Mouse (Mus musculus): ENCODE data around the gene Msrb1. TPM values are rescaled to one million over a fixed set of nuclear protein-coding genes. Genes with fewer than 3 reads are reported as not detected.
A peak's percentile ranks its signal among the peaks of the same experiment; 100 is the strongest.

The Msrb1 gene
- 18.0 and 19.6 TPM in 2 replicates for polyA plus RNA-seq (2015; fragmentation: Nextera tagmentation; extraction: Ambion mirVana)

DNA sequence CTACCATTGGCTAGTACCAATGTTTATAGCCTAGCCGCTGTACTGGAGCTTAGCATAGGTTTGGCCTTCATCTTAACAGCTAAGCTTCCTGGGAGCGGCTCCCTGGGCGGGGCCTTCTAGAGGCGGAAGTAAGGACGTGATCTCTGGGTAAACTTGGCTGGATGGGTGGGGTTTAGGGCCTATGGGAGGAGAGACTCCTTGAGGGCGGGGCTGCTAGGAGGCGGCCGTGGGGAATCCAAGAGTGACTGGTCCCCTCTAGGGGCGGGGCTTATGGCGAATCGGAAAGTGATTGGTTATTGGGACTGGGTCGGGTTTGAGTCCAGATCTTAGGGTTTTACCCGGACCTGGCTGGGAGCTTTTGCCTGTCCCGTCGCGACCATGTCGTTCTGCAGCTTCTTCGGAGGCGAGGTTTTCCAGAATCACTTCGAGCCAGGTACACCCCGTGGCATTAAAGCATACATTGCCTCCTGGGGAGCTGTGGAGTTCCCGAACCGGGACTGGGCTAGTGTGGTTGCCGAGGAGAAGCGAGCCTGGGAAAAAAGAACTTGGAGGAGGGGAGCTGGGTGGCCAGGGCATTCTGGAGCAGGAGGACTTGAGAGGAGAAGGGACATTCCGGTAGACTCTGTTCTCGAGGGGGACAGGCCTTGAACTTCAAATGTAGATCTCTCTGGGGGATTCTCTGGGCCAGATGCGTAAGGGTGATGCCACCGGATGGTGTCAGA is at the start of gene Msrb1:
Gene Msrb1, plus strand, starts transcription at position 313 of the 722 bp plus-strand sequence.
- peak within 1 kb of the TSS; percentile 81 for H3K4me2 ChIP-seq (replicated peaks)
- peak within 1 kb of the TSS; percentile 52 for H3K4me3 ChIP-seq (replicated peaks)
- H3K4me1 ChIP-seq (replicated peaks), result peaks cover 15% of the 10 kb centered on the region
- no peaks in the 10 kb centered on the region for H3K36me3 ChIP-seq
- ATAC-seq, result peak; percentile 93
- peak within 1 kb of the TSS; percentile 57 for H3K9ac ChIP-seq (replicated peaks)
- H3K9me3 ChIP-seq, result no peaks in the 10 kb centered on the region
- WGBS, result 1% methylated on average over 29 of the region's 29 CpGs
- H3K27me3 ChIP-seq, result peaks cover 7% of the 10 kb centered on the region; the same call in 1 of the 2 replicates
- peak within 1 kb of the TSS; percentile 21; the same call in 1 of the 2 replicates for H3K27ac ChIP-seq

DNA sequence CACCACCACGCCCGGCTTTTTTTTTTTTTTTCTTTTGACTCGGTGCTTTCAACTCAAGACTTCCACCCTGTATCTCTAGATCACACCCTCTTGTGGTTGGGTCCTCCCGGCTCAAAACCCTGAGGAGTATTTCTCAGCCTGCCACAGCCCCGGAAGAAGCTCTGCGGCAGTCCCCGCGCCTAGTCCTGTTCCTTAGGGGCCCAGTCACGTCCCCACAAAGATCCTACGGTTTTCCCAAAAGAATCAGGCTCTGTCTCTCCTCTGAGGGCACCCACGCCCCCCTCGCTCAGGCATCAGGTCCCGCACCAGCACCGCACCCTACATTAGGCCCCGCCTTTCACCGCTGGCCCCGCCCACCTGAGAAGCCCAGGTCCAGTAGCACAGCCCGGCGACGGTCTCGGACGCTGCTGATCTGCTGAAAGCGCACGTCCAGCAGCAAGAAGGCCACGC is 49.3 kb upstream of the Msrb1 start:
- peak overlapping the region; percentile 46 for H3K9ac ChIP-seq (replicated peaks)
- peaks cover 43% of the 10 kb centered on the region for H3K4me1 ChIP-seq (replicated peaks)
- H3K9me3 ChIP-seq, result no peaks in the 10 kb centered on the region
- H3K4me2 ChIP-seq (replicated peaks), result peak overlapping the region; percentile 79
- peaks cover 20% of the 10 kb centered on the region for H3K36me3 ChIP-seq
- H3K4me3 ChIP-seq (replicated peaks), result peak overlapping the region; percentile 81
- ATAC-seq, result no peak
- WGBS, result 2% methylated on average over 25 of the region's 25 CpGs
- no peak overlapping the region for H3K27ac ChIP-seq
- peaks cover 45% of the 10 kb centered on the region for H3K27me3 ChIP-seq

DNA sequence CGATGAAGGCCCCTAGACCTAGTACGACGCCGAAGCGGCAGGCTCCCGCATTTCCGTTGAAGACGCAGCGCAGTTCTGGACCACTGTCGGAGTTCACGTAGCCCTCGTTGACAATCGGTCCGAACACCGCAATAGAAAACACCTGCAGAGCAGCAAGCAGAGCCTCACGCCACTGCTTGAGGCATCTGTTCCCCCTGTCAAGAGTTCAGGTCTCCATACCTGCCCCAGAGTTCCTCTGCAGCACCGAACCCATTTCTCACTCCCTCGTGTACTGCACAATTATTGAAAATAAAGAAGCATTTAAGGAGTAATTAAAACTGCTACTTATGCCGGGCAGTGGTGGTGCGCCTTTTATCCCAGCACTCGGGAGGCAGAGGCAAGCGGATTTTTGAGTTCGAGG is 48.8 kb upstream of the Msrb1 start:
- no peaks in the 10 kb centered on the region for H3K9me3 ChIP-seq
- H3K4me3 ChIP-seq (replicated peaks), result peak overlapping the region; percentile 81
- H3K9ac ChIP-seq (replicated peaks), result peak overlapping the region; percentile 46
- H3K27ac ChIP-seq, result no peak overlapping the region
- ATAC-seq, result no peak
- 21% methylated on average over 23 of the region's 23 CpGs for WGBS
- peaks cover 43% of the 10 kb centered on the region for H3K4me1 ChIP-seq (replicated peaks)
- H3K36me3 ChIP-seq, result peaks cover 20% of the 10 kb centered on the region
- H3K27me3 ChIP-seq, result peaks cover 45% of the 10 kb centered on the region
- peak overlapping the region; percentile 79 for H3K4me2 ChIP-seq (replicated peaks)

DNA sequence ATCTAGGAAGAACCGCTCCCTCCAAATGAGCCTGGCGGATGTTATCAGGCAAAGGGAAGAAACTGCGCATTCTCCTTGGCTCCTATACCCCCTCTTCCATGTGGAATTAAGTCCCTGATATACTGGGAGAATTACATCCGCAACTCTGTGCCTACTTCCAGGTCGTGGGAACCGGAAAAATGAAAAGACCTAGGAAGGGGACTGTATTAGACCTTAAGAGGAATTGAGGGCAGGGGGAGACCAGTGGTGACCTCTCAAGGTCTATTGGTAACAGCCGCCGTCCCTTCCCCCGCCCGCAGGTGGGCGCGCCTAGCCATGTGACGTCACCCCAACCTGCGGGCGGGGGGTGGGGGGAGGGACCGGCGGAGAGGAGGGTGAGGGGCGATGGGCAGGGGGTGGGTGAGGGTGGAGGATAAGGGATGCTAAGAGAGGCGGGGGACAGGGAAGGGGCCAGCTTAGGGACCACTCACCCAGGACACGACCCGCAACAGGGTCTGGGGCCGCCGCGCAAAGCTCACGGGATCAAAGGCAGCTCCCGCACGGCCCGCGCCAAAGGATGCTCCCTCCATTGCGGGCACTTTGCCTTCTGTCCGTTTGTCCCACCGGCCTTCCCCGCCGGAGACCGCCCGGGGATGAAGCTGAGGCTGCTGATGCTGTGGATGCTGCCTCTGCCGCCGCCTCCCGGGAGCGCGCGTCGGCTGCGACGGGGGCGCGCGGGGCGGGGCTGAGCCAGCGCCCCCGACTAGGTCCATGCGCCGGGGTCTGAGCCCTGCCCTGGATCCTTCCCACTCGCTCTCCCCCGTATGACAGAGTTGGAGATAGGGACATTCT is 47.0 kb upstream of the Msrb1 start, which contains the start of gene Syngr3:
Gene Syngr3, minus strand, starts transcription at position 705 of the 831 bp plus-strand sequence.
- H3K9ac ChIP-seq (replicated peaks), result peak within 1 kb of the TSS; percentile 93
- WGBS, result 1% methylated on average over 55 of the region's 55 CpGs
- peaks cover 45% of the 10 kb centered on the region for H3K27me3 ChIP-seq
- H3K4me2 ChIP-seq (replicated peaks), result peak within 1 kb of the TSS; percentile 79
- H3K9me3 ChIP-seq, result no peaks in the 10 kb centered on the region
- peaks cover 47% of the 10 kb centered on the region for H3K4me1 ChIP-seq (replicated peaks)
- peak within 1 kb of the TSS; percentile 87 for H3K27ac ChIP-seq
- H3K36me3 ChIP-seq, result peaks cover 25% of the 10 kb centered on the region
- H3K4me3 ChIP-seq (replicated peaks), result peak within 1 kb of the TSS; percentile 81
- ATAC-seq, result peak; percentile 64

DNA sequence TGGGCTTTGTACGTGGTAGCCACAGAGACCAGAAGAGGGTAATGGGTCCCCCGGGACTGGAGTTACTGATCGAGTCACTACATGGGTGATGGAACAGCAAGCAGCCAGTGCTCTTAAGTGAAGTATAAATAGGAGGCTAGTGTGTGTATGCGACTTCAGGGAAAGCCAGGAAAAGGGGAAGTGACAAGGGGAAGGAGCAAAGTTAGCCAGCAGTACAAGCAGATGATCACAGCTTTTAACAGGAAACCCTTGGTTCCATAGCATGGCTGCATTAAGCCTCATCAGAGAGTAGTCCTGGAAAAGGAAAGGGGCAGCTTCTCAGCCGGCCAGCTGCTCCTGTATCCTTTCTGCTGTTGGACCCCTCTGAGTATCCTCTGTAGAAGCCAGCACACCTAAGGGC is 44.1 kb upstream of the Msrb1 start:
- Histone ChIP-seq H3K27ac (no peak overlapping the region), H3K9ac (replicated peaks) (no peak overlapping the region), H3K4me2 (replicated peaks) (no peak overlapping the region), H3K36me3 (peaks cover 17% of the 10 kb centered on the region), H3K9me3 (no peaks in the 10 kb centered on the region), H3K27me3 (peaks cover 31% of the 10 kb centered on the region), H3K4me1 (replicated peaks) (peaks cover 60% of the 10 kb centered on the region), H3K4me3 (replicated peaks) (no peak overlapping the region)
- WGBS, result 90% methylated on average over 5 of the region's 5 CpGs
- ATAC-seq, result no peak

DNA sequence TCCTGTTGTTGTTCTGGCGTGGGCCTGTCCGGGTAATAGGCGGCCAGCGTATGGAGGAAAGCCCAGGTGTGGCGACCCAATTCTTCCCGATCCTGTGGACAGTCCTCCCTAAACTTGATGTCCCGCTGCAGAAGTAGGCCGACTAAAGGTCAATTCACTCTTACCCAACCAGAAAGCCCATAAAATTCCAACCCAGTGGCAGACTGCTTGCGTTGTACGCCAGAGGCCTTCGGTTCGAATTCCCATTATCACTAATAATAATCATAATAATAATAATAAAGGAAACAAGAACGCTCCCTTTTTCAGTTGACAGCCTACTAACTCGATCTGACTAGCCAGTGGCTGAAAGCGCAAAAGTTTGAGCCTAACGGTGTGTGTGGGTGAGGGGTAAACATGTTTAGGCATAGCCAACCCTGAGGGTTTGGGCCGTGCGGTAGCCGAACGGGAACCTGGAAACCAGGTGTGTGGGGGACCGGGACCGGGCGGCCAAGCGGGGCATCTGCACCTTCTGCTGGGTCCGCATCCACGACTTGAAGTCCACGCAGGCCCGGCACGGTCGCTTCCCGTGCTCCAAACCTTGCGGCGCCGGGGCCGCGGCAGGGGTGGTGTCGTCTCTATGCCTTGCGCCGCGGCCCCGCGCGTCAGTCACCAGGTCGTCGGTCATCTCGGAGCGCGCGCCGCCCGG is 41.0 kb upstream of the Msrb1 start:
- WGBS, result 8% methylated on average over 45 of the region's 51 CpGs
- Histone ChIP-seq H3K9ac (replicated peaks) (peak overlapping the region; percentile 82), H3K4me3 (replicated peaks) (peak overlapping the region; percentile 73), H3K36me3 (peaks cover 29% of the 10 kb centered on the region), H3K9me3 (no peaks in the 10 kb centered on the region), H3K4me2 (replicated peaks) (peak overlapping the region; percentile 68), H3K27me3 (peaks cover 8% of the 10 kb centered on the region), H3K27ac (peak overlapping the region; percentile 90), H3K4me1 (replicated peaks) (peaks cover 33% of the 10 kb centered on the region)
- no peak; the same call in none of the 2 replicates for ATAC-seq

DNA sequence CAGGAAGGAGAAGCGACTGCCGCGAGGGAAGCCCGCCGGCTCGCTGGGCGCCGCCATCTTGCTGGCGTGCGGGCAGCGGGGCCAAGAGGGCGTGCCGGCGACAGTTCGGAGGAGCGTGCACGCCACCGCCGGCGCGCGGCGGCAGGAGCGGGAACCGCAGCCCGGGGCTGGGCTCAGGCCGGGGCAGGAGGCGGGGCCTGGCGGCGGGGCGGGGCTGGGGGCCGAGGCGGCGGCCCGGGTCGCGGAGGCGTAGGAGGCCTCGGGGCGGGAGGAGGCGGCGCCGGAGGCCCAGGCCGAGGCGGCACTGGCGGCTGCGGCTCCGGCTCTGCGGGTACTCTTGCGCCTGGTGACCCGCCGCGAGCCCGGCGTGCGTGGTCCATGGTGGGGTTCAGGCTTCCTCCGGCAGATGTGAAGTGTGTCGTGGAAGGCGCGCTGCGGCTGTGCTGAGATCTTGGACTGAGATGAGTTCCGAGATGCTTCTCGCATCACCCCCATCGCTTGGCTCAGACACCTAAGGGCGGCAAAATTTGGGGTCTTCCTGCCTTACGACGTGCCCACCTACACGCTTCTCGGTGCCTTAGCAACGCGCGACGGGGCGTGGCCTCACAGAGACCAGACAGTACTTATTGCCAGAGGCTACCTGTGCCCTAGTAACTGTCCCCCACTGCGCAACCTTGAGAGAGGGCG is 40.3 kb upstream of the Msrb1 start, which contains the start of the genes Gfer and Noxo1:
Gene Gfer, minus strand, starts transcription at position 146 of the 687 bp plus-strand sequence.
Gene Noxo1, plus strand, starts transcription at position 224 of the 687 bp plus-strand sequence.
- peak within 1 kb of the TSS; percentile 68 for H3K4me2 ChIP-seq (replicated peaks)
- under 1% methylated on average over 57 of the region's 76 CpGs for WGBS
- peaks cover 26% of the 10 kb centered on the region for H3K4me1 ChIP-seq (replicated peaks)
- H3K4me3 ChIP-seq (replicated peaks), result peak within 1 kb of the TSS; percentile 73
- H3K27me3 ChIP-seq, result peaks cover under 1% of the 10 kb centered on the region
- H3K9me3 ChIP-seq, result no peaks in the 10 kb centered on the region
- peaks cover 36% of the 10 kb centered on the region for H3K36me3 ChIP-seq
- peak within 1 kb of the TSS; percentile 90 for H3K27ac ChIP-seq
- ATAC-seq, result peak; percentile 92
- H3K9ac ChIP-seq (replicated peaks), result peak within 1 kb of the TSS; percentile 82

DNA sequence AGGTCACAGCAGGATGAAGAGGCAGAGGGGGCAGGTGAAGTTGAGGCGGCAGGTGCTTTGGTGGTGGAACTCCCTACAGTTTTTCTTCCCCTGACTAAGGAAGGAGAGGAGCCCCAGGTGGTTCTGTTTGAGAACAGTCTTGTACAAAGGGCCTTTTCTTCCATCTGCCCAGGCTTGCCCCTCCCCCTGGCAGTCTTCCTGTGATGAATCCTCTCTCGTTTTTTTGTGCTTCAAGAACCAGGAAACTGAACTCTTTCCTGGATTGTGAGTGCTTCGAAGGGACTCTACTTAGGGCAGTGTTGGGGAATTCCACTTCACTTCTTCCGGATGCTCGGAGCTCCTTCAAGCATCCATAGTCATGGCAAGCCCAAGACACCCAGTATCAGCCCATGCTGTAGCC is 38.5 kb upstream of the Msrb1 start:
- WGBS, result 22% methylated on average over 5 of the region's 5 CpGs

DNA sequence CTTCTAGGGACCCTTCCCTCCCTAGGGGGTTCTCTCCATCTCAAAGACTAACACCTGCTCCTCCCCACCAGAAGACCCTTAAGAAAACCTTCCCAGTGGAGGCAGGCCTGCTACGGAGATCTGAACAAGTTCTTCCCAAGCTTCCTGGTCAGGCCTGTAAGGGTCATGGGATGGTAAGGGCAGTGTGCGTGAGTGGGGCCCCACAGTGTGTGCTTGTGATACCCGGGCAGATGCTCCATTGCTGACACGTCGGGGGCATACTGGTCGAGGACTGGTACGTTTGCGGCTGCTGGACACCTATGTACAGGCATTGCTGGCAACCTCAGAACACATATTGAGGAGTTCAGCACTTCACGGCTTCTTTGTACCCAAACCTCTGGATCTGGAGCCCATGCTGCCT is 37.7 kb upstream of the Msrb1 start:
- Histone ChIP-seq H3K4me3 (replicated peaks) (no peak overlapping the region), H3K9ac (replicated peaks) (0 out of 2 replicates have a peak overlapping the region, but pooled peaks have one; percentile 19), H3K27ac (no peak overlapping the region), H3K9me3 (no peaks in the 10 kb centered on the region), H3K4me2 (replicated peaks) (no peak overlapping the region), H3K36me3 (peaks cover 42% of the 10 kb centered on the region), H3K4me1 (replicated peaks) (peaks cover 24% of the 10 kb centered on the region), H3K27me3 (no peaks in the 10 kb centered on the region; the same call in 1 of the 2 replicates)
- no peak for ATAC-seq
- 68% methylated on average over 9 of the region's 9 CpGs for WGBS

More for the DNA sequence above, 38.5 kb upstream of the Msrb1 start:
- Histone ChIP-seq H3K4me3 (replicated peaks) (no peak overlapping the region), H3K27me3 (no peaks in the 10 kb centered on the region; the same call in 1 of the 2 replicates), H3K36me3 (peaks cover 42% of the 10 kb centered on the region), H3K9ac (replicated peaks) (no peak overlapping the region), H3K4me1 (replicated peaks) (peaks cover 24% of the 10 kb centered on the region), H3K4me2 (replicated peaks) (no peak overlapping the region), H3K27ac (no peak overlapping the region), H3K9me3 (no peaks in the 10 kb centered on the region)
- ATAC-seq, result no peak

DNA sequence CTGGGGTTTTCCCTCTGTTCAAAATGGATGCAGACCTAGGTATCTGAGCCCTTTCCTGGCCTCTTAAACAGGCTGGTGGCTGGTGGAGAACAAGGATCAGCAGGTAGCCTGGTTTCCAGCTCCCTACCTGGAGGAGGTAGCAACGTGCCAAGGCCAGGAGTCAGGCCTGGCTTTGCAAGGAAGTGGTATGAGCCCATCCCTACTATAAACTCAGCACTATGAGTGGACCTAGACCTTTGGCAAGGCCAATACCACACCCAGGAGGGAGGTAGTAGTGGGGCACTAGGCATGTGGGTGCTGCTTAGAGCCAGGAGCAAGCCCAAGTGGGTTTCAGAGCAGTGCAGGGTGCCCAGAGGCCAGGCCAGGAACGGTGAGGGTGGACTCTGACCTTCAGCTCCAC is 37.0 kb upstream of the Msrb1 start:
- H3K9ac ChIP-seq (replicated peaks), result no peak overlapping the region
- no peak overlapping the region for H3K4me3 ChIP-seq (replicated peaks)
- no peak for ATAC-seq
- WGBS, result 85% methylated on average over 2 of the region's 2 CpGs
- H3K36me3 ChIP-seq, result peaks cover 49% of the 10 kb centered on the region
- no peak overlapping the region for H3K27ac ChIP-seq
- no peak overlapping the region for H3K4me2 ChIP-seq (replicated peaks)
- H3K27me3 ChIP-seq, result no peaks in the 10 kb centered on the region; the same call in 1 of the 2 replicates
- H3K9me3 ChIP-seq, result no peaks in the 10 kb centered on the region
- peaks cover 20% of the 10 kb centered on the region for H3K4me1 ChIP-seq (replicated peaks)

DNA sequence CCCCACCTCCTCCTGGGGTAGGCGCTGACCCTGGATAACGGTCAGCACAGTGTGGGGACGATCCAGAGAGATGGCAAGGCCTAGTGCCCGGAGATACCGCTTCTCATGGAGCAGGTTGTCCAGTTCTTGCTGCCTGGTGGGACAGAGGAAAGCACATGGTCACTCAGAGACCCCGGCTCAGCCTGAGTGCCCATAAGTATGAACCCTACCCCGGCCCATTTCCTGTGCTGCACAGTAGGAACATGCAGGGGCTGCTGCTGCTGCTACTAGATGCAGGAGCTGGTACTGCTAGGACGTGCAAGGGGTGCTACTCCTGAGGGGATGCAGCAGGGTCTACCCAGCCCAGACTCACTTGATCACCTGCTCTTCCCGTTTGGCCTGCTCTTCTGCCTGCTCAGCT is 35.2 kb upstream of the Msrb1 start:
- Histone ChIP-seq H3K9ac (replicated peaks) (no peak overlapping the region), H3K4me1 (replicated peaks) (peaks cover 15% of the 10 kb centered on the region), H3K36me3 (peaks cover 61% of the 10 kb centered on the region), H3K27ac (no peak overlapping the region), H3K4me3 (replicated peaks) (no peak overlapping the region), H3K4me2 (replicated peaks) (no peak overlapping the region), H3K9me3 (no peaks in the 10 kb centered on the region), H3K27me3 (no peaks in the 10 kb centered on the region; the same call in 1 of the 2 replicates)
- no peak for ATAC-seq
- WGBS, result 92% methylated on average over 9 of the region's 9 CpGs

Measured in midbrain, embryonic 13.5 days (tissue).